Mouse (Mus musculus) cerebellum, postnatal 36 days (tissue): ENCODE data around the gene Fntb.
A peak's percentile ranks its signal among the peaks of the same experiment; 100 is the strongest.

Source experiments
- DNase-seq, 2 experiments: peaks; one replicate each; pipeline ENCODE4 v3.0.0; 2021 to 2022; ENCODE audit warnings: mixed read lengths in 2 of 2

The Fntb gene

DNA sequence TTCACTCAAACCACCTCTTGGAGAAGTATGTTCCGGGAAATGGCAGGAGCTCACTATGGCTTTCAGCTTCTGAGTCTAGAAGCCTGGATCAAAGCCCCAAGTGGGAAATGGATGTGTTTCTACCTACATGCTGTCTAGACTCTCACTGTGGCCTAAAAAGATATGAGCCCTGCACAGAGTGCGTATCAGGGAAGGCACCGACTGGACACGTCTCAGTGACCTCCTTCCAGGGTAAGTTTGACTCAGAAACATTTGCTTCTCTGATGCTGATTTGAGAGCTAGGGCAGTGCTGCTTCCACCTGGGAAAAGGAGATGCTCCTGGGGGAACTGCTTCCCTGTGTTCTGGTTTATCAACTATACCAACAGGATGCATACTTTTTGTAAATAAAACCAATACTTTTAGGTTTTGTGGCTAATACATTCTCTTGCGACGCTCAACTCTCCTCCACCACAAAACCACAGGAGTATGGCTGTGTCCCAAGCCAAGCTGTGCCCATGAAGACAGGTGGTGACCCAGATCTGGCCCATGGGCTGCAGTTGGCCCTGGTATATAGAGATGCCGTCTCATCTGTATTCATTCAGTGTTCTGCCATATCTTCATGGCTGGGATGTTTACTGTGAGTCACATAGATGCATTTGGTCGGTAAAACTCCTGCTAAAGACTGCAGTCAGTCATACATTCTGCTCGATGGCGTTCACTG, 159.7 kb downstream of the Fntb start:
- DNase-seq = peak; percentile 72 to 73

DNA sequence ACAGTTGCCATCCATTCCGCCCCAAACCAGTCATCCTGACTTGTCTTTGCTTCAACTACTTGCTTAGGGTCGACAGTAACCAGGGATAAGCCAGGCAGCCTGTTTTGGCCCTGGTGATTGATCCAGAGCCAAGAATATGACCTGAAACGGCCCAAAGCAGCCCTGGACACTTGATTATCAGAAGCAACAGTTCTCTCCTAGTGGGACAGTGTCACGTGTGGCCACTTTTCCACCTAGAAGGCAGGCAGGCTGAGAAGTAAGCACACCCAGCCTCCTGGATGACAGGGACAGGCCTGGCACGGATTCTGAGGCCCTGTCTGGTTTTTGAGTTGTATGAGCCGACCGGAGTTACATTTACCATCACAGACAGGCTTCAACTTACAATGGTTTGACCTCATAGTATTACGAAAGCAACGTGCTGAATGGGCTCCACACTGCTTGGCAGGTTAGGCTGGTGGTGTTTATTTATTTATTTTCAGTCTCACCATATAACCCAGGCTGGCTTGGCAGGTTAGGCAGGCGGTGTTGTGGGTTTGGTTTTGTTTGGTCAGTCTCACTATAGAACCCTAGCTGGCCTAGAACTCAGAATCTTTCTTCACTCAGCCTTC, 161.1 kb downstream of the Fntb start:
- DNase-seq = no peak

DNA sequence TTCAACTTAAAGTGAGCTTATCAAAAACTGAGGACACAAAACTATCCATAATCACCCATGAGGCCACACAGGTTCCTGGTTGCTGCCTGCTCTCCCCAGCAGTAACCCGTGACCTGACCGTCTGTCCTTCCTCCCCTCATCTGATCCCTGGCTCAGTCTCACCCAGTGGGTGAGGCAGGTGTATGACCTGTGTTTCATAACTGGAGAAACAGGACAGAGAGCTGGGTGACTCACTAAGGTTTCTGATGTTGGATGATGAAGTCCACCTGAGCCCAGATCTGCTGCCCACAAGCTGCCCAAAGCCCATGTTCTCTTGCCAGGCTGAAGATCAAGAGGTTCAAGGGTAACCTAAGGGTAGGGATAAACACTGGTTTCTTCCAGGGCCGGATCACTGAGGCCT, 161.6 kb downstream of the Fntb start:
- DNase-seq = no peak

DNA sequence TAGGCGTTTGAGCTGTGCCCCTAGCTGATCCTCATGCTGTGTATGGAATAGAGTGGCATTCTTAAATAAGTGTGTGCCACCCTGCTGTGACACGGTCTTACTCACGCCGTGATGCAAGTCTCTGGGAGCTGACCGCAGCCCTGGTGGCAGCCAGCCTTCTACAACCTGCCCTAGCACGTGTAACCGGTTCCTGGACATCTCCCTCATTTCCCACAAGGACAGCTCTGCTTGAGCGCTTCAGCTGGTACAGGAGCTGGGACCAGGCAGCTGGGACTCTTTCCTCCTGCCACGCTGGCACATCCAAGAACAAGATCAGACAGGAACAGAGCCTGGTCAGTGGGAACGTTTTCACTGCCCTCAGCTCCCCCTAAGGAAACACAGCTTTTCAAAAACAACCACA, 162.2 kb downstream of the Fntb start:
- no peak for DNase-seq

DNA sequence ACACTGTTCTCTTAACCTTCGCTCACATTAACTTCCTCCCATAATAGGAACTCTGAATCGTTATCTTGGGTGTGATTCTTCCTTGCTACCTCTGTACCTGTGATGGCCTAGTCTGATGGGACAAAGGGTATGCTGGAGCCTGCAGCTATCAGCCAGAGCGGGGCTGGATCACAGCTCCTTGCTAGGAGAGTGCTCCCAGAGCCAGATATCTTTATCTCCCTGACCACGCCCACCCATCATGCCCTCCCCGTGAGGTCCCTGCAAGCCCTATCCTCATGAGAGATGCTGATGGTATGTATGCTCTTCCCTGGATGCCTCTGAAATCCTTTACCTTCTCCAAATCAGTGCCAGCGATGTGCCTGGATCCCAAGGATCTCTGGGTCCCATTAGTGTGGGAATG, 164.8 kb downstream of the Fntb start:
- no peak for DNase-seq

DNA sequence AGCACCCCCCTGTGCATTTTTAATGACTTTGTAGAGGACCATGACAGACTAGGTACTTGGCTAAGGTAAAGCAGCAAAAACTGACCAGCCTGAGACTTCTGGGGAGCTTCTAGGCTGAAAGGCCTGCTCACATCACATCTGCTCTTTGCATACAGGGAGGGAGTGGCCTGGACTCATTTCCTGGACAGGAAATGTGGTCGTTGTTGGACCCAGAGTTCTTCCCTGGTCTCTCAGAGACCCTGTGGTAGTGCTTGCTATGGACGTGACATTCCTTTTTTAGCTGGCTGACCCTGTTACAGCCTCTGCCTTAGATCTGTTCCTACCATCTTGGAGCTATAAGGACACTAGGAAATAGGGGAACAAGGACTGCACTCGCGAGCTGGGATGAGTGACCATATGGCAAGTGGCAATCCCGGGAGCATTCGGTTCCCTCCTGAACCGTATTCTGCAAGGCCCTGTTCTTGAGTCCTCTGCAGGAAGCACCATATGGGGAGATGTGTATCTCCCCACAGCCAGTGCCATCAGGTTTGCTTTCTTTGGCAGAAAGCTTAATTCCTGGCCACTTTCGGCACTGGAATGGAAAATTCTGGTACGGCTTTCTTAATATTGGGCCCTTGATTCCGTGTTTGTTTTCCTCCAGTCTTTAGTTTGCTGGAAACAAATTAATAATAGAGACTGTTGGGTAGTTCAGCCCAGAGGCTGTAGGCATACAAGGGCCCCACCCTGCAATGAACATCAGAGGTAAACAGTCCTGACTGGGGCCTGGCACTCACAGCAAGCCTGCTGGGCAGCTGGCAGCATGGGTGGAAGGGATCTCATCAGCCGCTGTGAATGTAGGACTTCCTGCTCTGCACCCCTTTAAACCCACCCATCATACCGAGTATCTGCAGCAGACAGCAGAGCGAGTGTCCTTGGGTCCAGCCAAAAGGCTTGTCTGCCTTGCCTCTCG, 166.6 kb downstream of the Fntb start:
- DNase-seq = peak; percentile 71 to 78

DNA sequence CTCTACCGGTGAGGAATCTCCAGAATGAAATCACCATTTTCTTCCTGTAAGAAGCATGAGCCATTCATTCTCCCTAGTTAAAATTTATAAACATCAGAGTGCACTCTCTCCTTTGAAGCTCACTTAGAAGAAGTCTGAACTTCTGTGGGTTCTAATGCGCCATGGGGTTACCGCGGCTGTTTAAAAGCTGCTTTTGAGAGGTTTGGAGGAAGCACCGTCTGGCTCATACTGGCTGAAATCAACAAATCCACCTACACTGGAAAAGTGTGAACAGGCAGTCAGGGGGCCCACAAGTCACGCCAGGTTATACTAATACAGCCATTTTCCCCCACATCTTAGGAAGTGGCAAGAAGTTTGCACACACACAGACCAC, 167.3 kb downstream of the Fntb start:
- DNase-seq = no peak

DNA sequence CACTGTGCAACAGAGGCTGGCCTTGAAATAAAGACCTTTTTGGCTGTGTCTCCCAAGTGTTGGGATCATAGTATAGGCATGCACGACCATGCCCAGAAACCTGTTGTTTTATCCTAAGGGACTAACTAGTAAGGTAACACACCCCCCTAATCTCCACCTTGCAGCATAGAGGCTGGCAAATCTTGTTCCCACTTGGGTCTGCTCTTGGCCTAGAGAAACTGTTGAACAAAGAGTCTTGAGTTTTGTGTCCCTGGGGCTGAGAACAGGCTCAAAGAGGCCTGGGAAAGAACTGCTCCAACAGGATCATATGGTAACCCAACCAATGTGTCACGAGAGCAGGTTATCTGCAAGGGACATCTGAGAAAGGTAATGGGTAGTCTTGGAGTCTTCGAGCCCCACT, 169.0 kb downstream of the Fntb start:
- no peak for DNase-seq

DNA sequence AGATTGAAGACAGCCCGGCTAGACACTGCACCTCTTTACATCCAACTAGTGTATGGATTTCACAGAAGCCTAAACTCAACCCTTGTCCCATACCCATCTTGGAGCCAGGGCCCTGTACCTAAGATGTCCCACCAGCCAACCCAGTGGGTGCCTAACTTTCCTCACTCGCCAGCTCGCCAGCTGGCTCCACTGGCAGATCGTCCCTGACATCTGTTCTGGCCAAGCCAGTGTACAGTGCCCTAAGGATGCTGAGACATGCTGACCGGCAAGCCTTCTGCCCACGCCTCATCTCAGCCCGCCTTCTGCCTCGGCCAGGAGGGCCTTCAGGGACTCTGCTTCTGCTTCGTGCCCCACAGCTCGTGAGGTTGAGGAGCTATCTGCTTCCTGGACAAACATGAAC, 170.8 kb downstream of the Fntb start:
- no peak for DNase-seq

DNA sequence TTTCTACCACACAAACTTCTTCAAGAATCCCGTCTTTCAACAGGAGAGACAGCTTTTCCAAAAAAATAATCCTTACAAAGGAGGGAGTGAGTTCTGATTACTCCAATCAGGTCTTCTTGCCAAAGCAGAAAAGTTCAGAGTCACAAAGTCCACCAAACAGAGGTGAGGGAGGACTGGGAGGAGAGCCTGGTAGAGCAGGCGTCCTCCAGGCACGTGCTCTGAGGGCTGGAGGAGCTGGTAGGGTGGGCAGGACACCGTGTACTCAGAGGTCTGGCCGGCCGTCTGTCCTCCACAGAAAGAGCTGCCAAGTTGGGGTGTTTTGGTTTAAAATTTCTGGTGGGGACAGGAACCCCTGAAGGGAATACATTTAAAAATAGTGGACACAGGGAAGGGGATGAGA, 172.6 kb downstream of the Fntb start:
- no peak for DNase-seq

DNA sequence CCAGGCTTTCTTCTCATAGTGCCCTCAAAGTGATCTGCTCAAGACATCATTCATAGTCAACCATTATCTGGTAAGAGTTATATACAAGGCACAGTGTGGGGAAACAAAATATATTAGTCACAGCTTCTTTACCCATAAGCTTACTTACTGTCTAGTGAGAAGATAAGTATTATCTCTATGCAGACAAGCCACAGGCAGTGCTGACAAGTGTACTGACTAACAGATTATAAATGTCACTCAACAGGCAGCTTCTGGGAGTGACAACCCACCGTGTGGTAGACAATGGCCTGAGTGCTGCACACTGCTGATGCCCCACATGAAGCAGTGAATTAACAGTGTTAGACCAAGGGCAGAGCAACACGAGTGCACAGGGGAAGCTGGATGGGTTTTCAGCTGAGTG, 176.1 kb downstream of the Fntb start:
- no peak for DNase-seq

DNA sequence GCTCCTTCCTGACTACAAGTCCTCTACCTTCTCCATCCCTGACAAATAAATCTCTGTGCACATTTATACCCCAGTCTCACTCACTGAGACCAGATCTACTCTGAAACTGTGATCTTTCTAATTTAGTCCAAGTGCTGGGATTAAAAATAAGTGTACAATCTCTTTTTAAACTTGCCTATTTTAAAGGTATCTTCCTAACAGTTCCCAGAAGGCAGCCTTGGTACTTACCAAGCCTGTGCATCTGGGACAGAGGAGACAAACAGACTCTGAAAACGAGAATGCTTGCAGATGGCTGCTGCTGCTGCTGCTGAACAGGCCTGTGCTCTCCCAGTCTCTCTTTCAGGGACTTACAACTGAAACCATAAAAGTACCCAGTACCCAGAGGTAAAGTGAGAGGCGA, 177.1 kb downstream of the Fntb start:
- DNase-seq = no peak

DNA sequence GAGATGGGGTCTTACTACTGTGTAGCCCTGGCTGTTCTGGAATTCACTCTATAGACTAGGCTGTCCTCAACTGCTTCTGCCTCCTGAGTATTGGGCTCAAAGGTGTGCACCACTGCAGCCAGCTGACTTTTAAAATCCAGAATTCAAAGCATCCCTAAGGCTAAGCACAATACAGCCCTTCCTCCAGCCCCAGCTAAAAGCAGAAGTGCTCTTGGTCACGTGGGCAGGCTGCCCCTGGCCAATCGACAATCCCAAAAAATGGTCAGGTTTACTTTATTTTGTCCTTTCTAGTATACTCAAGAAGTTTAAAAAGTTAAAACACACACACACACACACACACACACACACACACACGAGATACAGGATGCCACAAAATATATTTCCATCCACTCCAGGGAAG, 177.7 kb downstream of the Fntb start:
- DNase-seq = no peak

DNA sequence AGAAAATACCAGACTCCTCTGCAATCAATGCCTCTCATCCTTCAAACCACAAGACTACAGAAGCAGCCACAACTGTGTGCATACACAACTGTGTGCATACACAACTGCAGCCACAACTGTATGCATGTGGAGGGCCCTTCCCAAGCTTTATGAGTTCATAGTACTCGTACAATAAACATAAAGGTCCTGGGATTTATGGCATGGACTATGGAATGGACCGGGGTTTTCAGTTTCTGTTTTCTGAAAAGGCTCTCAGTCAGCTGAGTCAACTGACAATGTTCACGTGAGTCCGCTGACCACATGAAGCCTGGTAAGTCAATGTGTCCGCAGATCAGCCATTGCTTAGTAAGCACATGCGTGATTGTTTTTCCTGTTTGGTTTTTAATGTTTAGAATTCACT, 178.1 kb downstream of the Fntb start:
- no peak for DNase-seq

DNA sequence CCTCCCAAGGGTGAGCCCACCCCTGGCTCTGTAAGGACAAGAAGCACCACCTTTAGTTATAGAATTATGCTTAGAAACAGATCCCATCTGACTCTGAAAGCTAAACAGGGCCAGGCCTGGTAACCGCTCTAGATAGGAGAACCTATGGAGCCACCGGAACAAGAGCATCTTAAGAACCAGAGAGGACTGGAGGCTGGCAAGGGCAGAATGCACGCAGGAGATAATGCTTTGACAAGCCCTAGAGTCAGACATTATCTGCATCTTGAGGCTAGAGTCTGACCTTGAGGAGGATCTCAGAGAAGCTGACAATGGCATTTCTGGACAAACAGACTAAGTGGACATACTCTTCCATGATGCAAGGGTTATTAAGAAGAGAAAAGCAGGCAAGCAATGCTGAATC, 182.1 kb downstream of the Fntb start:
- DNase-seq = no peak

DNA sequence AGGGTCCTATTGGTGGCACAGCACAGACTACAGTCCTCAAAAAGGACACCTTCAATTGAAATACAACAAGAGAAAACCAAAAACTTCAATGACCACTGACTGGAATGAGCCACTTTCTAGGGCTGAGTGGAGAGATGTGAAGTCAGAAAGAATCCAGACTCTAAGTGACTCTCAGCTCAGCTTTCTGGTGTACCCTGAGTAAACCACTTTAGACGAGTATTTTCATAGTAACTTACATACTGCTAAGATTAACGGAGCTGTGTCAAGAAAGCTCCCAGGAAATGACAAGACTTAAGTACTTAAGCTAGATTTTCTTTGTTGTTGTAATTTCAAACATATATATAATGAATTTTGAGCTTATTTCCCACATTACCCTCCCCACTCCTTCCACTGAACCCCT, 182.8 kb downstream of the Fntb start:
- DNase-seq = no peak

DNA sequence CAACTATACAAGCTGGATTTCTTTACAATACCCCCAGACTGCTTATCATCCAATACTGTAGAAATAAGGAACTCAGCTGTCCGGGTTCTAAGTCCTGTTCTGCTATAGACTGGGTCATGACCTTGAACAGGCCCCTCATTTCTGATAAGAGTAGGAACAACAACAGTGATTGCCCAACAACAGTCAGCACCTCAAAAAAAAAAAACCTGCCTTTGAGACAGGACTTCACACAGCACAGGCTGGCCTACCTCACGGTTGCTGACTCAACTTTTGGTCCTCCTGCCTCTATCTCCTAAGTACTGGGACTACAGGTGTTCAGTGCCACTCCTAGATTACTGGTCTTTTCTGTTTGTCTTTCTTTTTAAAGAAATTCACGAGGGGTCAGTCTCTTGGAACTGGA, 183.4 kb downstream of the Fntb start:
- no peak for DNase-seq

DNA sequence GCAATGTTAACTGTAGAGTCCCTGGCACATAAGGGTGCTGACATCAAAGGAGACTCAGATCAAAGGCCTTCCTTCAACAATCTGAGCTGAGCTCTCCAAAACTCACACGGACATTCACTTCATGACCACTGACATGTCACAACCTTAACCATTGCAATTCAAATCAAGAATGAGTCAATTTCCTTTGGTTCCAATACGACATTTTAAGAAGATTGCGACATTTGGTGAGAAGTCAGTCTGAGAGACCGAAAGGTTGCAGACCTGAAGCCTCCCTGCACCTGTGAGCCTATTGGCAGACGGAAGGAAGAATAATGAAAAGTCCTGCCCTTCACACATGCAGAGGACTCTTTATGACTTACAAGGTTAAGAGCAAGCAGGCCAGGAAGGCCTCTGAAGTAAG, 184.9 kb downstream of the Fntb start:
- DNase-seq = no peak

DNA sequence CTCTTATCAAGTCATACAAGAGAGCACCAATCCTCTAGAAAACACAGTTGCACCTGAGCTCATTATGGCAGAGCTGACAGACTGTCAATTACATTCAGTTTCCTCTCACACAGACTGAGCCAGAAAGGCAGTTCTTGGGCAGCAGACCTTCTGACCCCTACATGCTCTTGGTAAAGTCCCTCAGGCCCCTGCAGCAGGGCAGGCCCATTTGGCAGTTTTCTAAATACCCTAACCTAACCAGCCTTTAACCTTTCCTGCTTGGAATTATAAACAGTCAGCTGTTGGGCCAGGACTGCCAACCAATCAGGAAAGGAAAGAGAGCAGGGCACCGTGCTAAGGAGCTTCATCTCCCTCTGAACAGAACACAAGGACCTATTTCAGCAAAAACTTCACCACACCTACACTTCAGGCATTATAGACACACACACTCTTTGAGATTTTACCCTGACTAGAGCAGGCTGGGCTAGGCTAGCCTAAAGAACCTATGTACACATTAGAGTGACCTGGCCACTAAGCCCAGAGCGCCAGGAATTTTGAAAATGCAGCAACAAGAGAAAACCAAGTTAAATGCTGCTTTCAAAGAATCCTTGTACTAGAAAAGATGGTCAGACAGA, 188.5 kb downstream of the Fntb start:
- DNase-seq = no peak

DNA sequence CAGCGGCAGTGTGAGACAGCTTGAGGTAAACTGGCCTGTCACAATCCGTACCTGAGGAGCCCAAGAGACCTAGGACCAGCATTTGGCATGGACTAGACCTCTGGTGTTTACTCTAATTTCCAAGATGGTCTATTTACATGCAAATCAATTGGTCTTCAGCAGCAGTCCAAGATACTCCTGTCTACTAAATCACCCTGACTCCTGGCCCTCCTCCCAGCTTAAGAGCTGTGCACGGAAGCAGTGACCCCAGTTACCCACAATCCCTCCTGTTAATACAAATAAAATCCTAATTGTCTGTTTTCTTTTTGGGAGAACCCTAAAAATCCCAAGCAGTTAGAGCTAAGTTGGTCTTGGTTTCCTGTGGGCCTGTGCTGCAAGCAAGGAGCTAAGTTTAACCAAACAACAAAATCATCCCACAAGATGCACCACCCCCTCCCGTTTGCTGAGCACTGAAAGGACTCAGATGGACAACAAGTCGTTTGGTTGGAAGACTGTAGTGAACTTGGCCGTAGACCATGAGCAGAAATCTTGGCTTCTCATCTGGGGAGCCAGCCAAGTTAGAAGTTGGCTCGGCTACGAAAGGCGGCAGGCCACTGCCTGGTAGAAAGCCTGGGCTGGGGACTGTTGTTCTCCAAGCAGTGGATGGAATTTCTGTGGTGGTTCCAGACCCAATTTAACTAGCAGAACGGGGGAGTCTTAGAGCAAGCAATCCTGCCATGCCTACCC, 189.5 kb downstream of the Fntb start:
- peak; percentile 81 to 88 for DNase-seq

DNA sequence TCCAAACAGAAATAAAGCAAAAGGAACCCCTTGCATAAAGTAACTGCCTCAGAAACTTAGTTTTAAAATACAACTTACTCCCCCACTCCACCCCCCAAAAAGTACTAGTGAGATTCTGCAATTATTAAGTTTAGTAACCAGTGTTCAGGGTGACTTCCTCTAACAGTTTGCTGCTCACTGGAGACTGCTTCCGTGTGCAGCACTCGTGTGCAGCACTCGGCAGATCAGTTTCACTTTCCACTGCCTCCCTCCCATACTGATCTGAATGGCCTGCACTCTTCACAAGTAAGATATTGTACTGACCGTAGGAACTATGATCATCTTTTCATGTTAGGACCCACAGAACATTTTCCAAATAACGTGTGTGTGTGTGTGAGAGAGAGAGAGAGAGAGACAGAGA, 192.3 kb downstream of the Fntb start:
- no peak for DNase-seq

DNA sequence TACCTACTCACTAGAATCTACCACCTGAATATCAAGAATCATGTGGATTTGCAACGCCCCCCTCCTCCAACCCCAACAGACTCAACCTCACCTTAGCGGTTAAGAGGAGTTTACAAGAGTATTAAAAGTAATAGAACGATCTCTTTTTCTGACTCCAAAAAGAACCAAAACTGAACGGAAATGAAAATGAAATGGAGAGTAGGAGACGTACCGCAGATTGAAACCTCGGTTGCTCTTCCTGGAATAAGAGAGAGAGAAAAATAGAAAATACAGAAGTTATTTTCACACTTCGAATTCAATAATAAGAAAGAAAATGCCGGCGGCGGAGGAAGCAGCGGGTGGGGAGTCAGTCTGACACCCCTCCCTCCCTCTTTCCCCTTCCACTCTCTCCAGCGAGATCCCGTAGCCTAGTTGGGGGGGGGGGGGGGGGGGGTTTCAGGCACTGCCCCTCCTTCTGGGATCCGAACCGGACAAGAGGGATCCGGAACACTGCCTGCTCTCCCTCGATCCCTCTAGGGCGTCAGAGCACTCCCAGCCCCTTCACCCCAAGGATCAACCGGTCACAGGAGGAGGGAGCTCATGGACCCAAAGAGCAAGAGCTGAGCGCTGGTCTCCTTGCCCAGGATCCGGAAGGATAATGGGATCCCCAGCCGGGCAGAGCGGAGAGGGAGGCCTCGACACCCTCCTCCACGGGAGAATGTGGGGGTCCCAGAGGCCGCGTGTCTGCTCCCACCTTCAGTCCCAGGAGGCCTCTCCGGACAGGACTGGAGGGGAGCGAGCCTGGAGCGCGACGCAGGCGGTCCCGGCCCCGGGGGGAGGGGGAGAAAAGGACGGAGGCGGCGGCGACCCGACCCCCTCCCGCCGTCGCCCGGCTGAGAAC, 195.9 kb downstream of the Fntb start:
- DNase-seq = peak in 1 of 2 experiments; percentile 54
